Mouse (Mus musculus) embryonic facial prominence, embryonic 15.5 days (tissue): Measurements from ENCODE around the gene Lbhd2. TPM values are rescaled to one million over a fixed set of nuclear protein-coding genes. Genes with fewer than 3 reads are reported as not detected.

Source experiments
- ATAC-seq: fragments of 200-750 bp; cut with Nextera tagmentation; 2 replicates; pipeline ENCODE4 v1.8.0; 2017; ENCODE audit warnings: low read depth, moderate TSS enrichment; ENCODE audit not compliant: insufficient number of reproducible peaks, low FRiP score, low TSS enrichment
- H3K27ac ChIP-seq: fragments of 300-500 bp; sonication (generic); replicated peaks from 2 replicates; pipeline ENCODE4 v1.5.1; 2015; ENCODE audit warnings: mild to moderate bottlenecking, inconsistent platforms
- H3K27me3 ChIP-seq: fragments of 300-500 bp; sonication (generic); 2 replicates; pipeline ENCODE4 v1.6.1; 2015; ENCODE audit warnings: inconsistent platforms
- H3K36me3 ChIP-seq: fragments of 300-500 bp; sonication (generic); 2 replicates; pipeline ENCODE4 v1.6.1; 2015; ENCODE audit warnings: mild to moderate bottlenecking, inconsistent platforms
- H3K4me1 ChIP-seq: fragments of 300-500 bp; sonication (generic); 2 replicates; pipeline ENCODE4 v1.6.1; 2015; ENCODE audit warnings: inconsistent platforms
- H3K4me2 ChIP-seq: fragments of 300-500 bp; sonication (generic); replicated peaks from 2 replicates; pipeline ENCODE4 v1.6.1; 2015; ENCODE audit warnings: mild to moderate bottlenecking, inconsistent platforms
- H3K4me3 ChIP-seq: fragments of 300-500 bp; sonication (generic); replicated peaks from 2 replicates; pipeline ENCODE4 v1.5.1; 2015; ENCODE audit warnings: mild to moderate bottlenecking, inconsistent platforms
- H3K9ac ChIP-seq: fragments of 300-500 bp; sonication (generic); 2 replicates; pipeline ENCODE4 v1.6.1; 2015; ENCODE audit warnings: inconsistent platforms
- H3K9me3 ChIP-seq: fragments of 300-500 bp; sonication (generic); replicated peaks from 2 replicates; pipeline ENCODE4 v1.6.1; 2016; ENCODE audit warnings: inconsistent platforms
- WGBS: fragments of 180-500 bp; shearing (Covaris S2); methylation state at CpG from one replicate; pipeline ENCODE4 v1.1.7; 2015; 5-methylcytosine and 5-hydroxymethylcytosine counted together
- polyA plus RNA-seq: library from polyadenylated mRNA; unstranded; fragments of >200 nt; fragmentation: Nextera tagmentation; extraction: Ambion mirVana; gene quantifications from 2 replicates; pipeline ENCODE4 v1.2.1, GENCODE M21; 2015

The Lbhd2 gene
- polyA plus RNA-seq, 1 experiment from 2014 or later, result 5.0 TPM

DNA sequence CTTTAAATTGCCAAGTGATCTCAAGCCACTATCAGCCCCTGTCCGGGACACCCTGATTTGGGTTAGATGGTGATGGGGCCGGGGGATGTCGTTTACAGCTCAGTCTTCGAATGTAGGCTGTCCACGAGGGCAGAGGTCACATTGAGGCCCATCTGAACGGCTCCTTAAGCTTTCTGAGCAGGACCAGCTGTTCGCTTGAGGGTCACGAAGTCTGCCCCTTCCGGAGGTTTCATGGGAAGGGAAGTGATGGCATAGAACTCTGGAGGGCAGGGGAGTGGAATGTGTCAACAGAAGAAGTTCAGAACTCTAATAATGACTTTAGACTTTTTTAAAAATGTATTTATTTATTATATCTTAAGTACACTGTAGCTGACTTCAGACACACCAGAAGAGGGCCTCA lies 17.9 kb downstream of the Lbhd2 start:
- 36% methylated on average over 9 of the region's 9 CpGs for WGBS

DNA sequence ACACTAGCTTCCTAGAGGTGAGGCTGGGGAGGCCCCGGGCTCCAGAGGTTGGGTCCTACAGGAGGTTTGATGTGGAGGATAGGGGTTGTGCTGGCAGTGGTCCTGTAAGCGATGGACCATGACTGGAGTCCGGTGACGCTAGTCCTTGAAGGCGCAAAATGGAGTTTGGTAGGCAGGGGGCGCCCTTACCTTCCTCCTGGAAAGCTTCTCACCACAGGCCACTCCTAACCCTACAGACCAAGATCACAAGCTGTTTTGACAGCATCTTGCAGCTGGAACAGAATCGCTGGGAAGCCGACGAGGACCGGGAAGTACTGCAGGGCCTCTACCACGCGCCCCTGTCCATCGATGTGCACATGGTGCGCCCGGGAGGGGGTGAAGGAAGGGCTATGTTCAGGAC lies 18.6 kb downstream of the Lbhd2 start:
- ATAC-seq, result no peak
- Histone ChIP-seq H3K27me3 (peaks cover 75% of the 10 kb centered on the region), H3K4me3 (no peak overlapping the region), H3K9ac (no peak overlapping the region), H3K4me2 (0 out of 2 replicates have a peak overlapping the region, but pooled peaks have one; percentile 9), H3K36me3 (no peaks in the 10 kb centered on the region), H3K9me3 (no peaks in the 10 kb centered on the region), H3K27ac (no peak overlapping the region), H3K4me1 (peaks cover 71% of the 10 kb centered on the region)
- 5% methylated on average over 15 of the region's 15 CpGs for WGBS

More for the DNA sequence above, 17.9 kb downstream of the Lbhd2 start:
- Histone ChIP-seq H3K36me3 (no peaks in the 10 kb centered on the region), H3K27ac (no peak overlapping the region), H3K27me3 (peaks cover 72% of the 10 kb centered on the region), H3K4me1 (peaks cover 64% of the 10 kb centered on the region), H3K4me3 (no peak overlapping the region), H3K9ac (no peak overlapping the region), H3K4me2 (no peak overlapping the region), H3K9me3 (no peaks in the 10 kb centered on the region)
- ATAC-seq, result no peak

DNA sequence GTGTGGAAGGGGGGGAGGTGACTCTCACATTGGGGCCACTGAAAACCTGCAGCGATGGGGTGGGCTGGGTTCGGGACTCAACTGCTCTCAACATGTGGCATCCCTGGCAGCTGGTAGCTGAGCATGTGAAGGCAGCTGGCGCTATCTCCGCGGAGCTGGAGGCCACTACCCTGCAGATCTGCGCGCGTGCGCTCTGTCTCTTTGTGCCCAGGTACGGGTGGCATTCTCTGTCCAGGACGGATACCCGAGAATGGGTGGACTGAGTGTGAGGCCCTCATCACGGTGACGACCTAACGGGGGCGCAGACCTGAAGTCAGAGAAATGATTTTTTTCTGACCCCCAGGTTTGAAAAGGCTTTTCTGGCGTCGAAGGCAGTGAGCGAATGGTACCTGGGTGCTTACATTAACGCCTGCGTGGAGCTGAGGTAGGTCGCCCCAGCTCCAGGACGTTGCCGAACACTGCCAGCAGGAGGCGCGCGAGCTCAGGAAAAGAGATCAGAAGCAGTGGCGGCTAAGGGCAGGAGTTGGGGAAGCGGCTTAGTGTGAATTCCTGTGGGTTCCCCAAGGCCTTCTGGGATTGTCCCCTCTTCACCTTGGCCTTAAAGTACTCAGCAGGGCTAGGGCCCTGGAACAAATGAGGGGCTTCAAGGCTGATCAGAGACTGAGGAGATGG lies 19.3 kb downstream of the Lbhd2 start:
- WGBS, result 17% methylated on average over 29 of the region's 29 CpGs
- ATAC-seq, result no peak
- Histone ChIP-seq H3K9me3 (no peaks in the 10 kb centered on the region), H3K4me2 (no peak overlapping the region), H3K36me3 (no peaks in the 10 kb centered on the region), H3K4me3 (no peak overlapping the region), H3K9ac (no peak overlapping the region), H3K4me1 (peaks cover 75% of the 10 kb centered on the region), H3K27ac (no peak overlapping the region), H3K27me3 (peaks cover 81% of the 10 kb centered on the region)

DNA sequence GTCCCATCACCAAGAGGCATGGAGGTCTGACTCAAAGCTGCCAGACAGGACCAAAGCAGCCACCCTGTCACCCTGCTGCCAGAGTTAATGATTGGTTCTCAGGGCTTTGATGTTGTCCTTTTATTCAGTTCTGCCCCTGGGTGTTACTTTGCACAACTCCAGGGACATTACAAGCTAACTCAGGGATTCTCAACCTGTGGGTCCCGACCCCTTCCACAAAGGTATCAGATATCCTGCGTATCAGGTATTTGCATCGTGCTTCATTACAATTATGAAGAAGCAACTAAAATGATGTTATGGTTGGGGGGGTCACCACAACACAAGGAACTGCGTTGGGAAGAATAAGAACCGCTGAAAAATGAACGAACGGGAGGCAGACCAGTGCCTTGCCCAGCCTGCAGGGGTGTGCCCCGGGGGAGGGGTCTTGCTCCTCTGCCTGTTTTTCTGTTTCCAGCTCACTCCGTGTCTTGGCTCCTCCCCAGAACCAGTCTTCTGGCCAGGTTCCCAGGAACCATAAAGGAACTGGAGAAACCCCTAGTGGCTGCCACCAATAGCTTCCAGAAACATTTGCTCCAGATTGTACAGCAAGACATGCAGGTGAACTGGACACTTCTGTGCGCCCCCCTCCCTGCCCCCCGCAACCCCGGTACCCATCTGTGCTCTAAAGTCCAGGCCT lies 21.0 kb downstream of the Lbhd2 start:
- Histone ChIP-seq H3K4me1 (peaks cover 72% of the 10 kb centered on the region), H3K27me3 (peaks cover 77% of the 10 kb centered on the region), H3K9me3 (no peaks in the 10 kb centered on the region), H3K27ac (no peak overlapping the region), H3K4me2 (no peak overlapping the region), H3K9ac (no peak overlapping the region), H3K4me3 (no peak overlapping the region), H3K36me3 (no peaks in the 10 kb centered on the region)
- WGBS, result 36% methylated on average over 12 of the region's 12 CpGs
- ATAC-seq, result no peak

DNA sequence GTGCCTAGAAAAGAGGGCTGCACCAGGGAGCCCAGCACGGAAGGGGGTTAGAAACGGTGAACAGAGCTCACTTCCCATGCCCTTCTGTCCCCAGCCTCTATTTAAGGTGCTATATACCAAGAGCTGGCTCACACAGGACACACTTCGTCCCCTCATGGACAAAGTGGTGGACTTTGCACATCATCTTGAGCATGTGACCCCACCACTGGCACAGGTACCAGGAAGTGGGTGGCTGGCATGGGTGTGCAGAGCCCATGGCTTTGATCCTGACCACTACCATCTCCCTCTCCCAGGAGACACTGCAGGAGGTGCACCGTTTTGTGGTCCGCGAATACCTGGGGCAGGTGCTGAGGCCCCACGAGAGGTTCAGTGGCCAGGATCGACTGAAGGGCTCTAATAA lies 21.8 kb downstream of the Lbhd2 start:
- Histone ChIP-seq H3K27ac (no peak overlapping the region), H3K4me2 (peak overlapping the region; percentile 67; the same call in 1 of the 2 replicates), H3K9me3 (no peaks in the 10 kb centered on the region), H3K4me1 (peaks cover 68% of the 10 kb centered on the region), H3K4me3 (peak overlapping the region; percentile 3; the same call in 1 of the 2 replicates), H3K9ac (no peak overlapping the region), H3K27me3 (peaks cover 69% of the 10 kb centered on the region), H3K36me3 (no peaks in the 10 kb centered on the region)
- WGBS, result 18% methylated on average over 8 of the region's 8 CpGs
- ATAC-seq, result no peak

DNA sequence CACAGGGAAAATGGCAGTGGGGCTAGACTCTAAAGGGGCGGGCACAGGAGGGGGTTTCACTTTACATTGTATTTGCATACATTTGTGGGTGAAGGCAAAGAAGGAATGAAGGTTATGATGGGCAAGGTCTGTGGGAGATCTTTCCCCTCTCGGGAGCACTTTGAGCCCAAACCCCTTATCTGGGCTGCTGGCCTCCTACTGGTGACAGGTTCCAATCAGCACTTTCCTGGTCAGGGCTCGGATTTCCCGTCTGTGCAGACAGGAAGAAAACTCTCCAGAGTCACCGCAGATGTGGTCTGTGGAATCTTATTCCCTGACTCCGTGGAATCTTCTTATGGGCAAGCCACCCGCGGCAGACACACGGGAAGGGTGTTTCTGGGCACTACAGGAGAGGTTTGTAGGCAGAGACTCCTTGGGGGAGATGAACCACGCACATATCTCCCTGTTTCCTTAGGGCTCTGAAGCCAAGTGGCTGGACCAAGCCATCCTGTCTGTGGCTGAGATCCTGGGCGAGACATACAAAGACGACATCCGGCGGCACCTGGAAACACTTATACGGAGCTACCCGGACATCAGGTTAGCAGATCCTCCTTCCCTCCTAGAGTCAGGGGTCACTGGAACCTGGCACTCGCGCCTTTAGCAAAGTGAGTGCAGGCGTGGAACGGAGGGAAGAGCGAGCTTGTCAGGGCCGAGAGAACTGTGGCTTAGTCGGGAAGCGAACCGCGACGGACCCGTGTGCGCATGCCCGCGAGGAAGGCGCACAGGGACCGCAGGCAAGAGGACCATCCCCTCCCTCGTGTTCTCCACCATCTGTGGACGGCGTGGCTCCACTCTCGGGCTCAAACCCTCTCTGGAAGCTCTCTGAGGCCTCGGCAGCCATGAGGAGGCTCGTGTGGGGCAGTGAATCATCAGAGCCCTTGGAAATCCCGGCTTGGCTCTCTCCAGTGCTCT lies 22.6 kb downstream of the Lbhd2 start:
- peaks cover 61% of the 10 kb centered on the region for H3K4me1 ChIP-seq
- no peaks in the 10 kb centered on the region for H3K36me3 ChIP-seq
- H3K9ac ChIP-seq, result peak overlapping the region; percentile 31; the same call in 1 of the 2 replicates
- peak overlapping the region; percentile 78 for H3K27ac ChIP-seq
- H3K4me3 ChIP-seq, result peak overlapping the region; percentile 39
- under 1% methylated on average over 40 of the region's 40 CpGs for WGBS
- peak overlapping the region; percentile 67 for H3K4me2 ChIP-seq
- H3K9me3 ChIP-seq, result no peaks in the 10 kb centered on the region
- H3K27me3 ChIP-seq, result peaks cover 60% of the 10 kb centered on the region
- no peak for ATAC-seq

DNA sequence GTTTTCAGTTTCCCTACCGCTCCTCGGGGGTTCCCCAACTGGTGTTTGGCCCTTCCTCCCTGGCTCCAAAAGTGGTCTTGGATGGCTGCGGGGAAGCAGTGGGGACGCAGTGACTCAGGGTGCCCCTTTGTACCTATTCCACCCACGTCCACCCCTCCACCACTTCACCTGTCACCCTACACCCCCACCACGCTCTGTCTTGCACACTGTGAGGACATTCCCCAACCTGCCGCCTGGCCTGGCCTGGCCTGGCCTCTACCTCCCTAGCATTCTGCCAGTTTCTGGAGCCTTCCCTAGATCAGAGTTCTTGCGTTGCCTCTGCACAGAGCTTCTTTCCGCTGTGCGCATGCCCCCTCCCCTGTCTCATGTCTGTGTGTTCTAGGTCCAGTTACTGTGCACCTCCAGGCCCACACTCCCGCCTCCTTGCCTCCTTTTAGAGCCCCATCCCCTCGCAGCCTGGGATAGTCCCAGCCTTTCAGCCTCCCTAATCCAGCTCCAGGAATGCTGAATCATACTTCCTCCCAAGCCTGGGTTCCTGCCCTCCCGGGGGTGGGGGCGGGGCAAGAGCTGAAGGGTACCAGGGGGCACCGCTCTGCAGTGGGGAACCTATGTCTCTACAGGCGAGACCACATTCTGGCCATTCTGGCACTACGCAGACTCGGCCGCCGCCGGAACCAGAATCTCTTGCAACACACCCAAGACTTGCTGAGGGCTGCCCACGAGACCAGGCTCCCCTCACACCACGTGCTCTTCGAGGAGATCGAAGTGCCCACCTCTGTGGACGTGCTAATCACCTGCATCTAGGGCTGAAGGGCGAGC lies 23.6 kb downstream of the Lbhd2 start:
- Histone ChIP-seq H3K27ac (peak overlapping the region; percentile 35; the same call in 1 of the 2 replicates), H3K4me2 (peak overlapping the region; percentile 67), H3K36me3 (no peaks in the 10 kb centered on the region), H3K4me1 (peaks cover 68% of the 10 kb centered on the region), H3K4me3 (peak overlapping the region; percentile 39), H3K9ac (no peak overlapping the region; the same call in 1 of the 2 replicates), H3K9me3 (no peaks in the 10 kb centered on the region), H3K27me3 (peaks cover 50% of the 10 kb centered on the region)
- WGBS, result 16% methylated on average over 27 of the region's 27 CpGs
- no peak for ATAC-seq

DNA sequence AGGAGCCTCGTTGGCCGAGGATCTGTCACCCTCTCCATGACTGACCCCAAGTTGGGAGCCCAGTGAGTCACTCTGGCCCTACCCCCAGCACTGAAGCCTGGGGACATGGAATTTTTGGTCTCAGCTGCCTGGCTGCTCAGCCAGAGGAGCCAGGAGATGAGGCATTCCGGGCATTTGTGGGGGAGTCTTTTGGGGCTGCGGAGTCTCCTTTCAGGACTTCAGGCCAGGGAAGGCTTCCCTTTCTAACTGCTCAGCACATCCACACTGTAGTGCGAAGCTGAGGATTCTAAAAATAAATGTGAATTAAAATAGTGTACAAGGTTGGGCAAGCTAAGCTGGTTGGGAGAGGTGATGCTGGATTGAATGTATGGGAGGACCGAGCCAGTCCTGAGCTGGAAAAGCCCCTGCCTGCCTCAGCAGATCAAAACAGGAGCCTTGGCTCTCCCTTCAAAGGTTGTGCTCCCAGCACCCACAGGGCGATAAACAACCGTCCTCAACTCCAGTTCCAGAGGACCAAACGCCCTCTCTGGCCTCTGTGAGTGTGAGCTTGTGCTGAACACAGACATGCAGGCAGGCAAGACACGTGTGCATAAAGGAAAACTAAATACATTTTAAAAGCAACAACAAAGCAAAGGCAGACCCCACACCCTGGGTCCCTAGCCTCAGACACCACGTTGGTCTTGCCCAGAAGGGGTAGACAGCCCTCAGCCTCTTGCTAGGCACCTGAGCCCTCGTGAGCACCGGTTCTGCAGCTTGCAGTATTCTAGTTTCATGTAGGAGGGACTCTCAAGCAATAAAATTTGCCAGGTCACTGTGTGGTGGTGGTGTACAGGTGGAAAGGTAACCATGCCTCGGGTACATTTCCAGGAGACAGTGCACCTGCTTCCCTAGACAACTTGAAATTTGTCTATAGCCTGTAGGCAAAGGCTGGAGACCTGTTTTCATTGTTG lies 24.5 kb downstream of the Lbhd2 start:
- WGBS, result 32% methylated on average over 14 of the region's 14 CpGs
- peak overlapping the region; percentile 67; the same call in 1 of the 2 replicates for H3K4me2 ChIP-seq

DNA sequence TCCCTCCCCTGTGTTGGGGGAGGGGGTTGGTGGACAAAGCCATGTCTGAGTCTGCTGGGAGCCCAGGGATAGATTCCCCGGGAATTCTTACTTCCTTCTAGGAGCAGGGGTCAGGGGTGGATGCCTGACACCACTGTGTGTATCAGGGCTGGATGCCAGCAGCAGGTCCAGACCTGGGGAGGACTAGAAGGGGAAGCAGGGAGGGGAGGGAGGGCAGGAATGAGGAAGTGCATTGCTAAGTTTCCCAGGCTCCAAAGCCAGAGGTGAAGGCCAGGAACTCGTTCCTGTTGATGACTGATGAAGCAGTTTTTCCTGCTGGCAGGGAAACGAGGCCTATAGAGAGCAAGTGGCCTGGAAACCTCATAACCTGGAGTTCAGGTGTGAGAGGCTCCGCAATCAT lies 25.5 kb downstream of the Lbhd2 start:
- Histone ChIP-seq H3K4me3 (no peak overlapping the region), H3K36me3 (no peaks in the 10 kb centered on the region), H3K9me3 (no peaks in the 10 kb centered on the region), H3K9ac (no peak overlapping the region), H3K27me3 (peaks cover 39% of the 10 kb centered on the region), H3K27ac (0 out of 2 replicates have a peak overlapping the region, but pooled peaks have one; percentile 18), H3K4me2 (no peak overlapping the region), H3K4me1 (peaks cover 61% of the 10 kb centered on the region)
- WGBS, result 38% methylated on average over 4 of the region's 4 CpGs
- no peak for ATAC-seq

More for the DNA sequence above, 24.5 kb downstream of the Lbhd2 start:
- ATAC-seq, result no peak
- Histone ChIP-seq H3K4me1 (peaks cover 60% of the 10 kb centered on the region), H3K36me3 (no peaks in the 10 kb centered on the region), H3K9ac (no peak overlapping the region), H3K27ac (0 out of 2 replicates have a peak overlapping the region, but pooled peaks have one; percentile 4), H3K27me3 (peaks cover 41% of the 10 kb centered on the region), H3K9me3 (no peaks in the 10 kb centered on the region), H3K4me3 (no peak overlapping the region)
